Mouse (Mus musculus): ENCODE results near the gene Aqp11. TPM values are rescaled to one million over a fixed set of nuclear protein-coding genes. Genes with fewer than 3 reads are reported as not detected.

Aqp11 gene
- total RNA-seq, 2 experiments from 2014 or later = 0.82 to 1.2 TPM

GRCm38 (mm10) chr7:97747787-97748497 lies 9.9 kb upstream of the Aqp11 start:
- peak; percentile 80 for DNase-seq

- DNase-seq = no peak
Observed at GRCm38 (mm10) chr7:97747176-97747707, 9.2 kb upstream of the Aqp11 start.

GRCm38 (mm10) chr7:97745299-97745698 lies 7.2 kb upstream of the Aqp11 start:
- DNase-seq = no peak

- DNase-seq = no peak
Observed at GRCm38 (mm10) chr7:97741756-97742291, 3.7 kb upstream of the Aqp11 start.

- no peak for DNase-seq
Observed at GRCm38 (mm10) chr7:97740948-97741347, 2.9 kb upstream of the Aqp11 start.

GRCm38 (mm10) chr7:97737256-97737637 lies 842 bp downstream of the Aqp11 start:
- DNase-seq = no peak

GRCm38 (mm10) chr7:97735886-97736420 lies 2.1 kb downstream of the Aqp11 start:
- DNase-seq = no peak

- DNase-seq = no peak
Observed at GRCm38 (mm10) chr7:97735021-97735420, 3.1 kb downstream of the Aqp11 start.

GRCm38 (mm10) chr7:97733606-97734005 lies 4.5 kb downstream of the Aqp11 start:
- DNase-seq = no peak

- no peak for DNase-seq
Observed at GRCm38 (mm10) chr7:97730427-97730826, 7.7 kb downstream of the Aqp11 start.

GRCm38 (mm10) chr7:97728666-97729614 lies 9.1 kb downstream of the Aqp11 start:
- DNase-seq = no peak

- no peak for DNase-seq
Observed at GRCm38 (mm10) chr7:97726778-97727177, 11.3 kb downstream of the Aqp11 start.

GRCm38 (mm10) chr7:97726080-97726479 lies 12.0 kb downstream of the Aqp11 start:
- DNase-seq = no peak

- no peak for DNase-seq
Observed at GRCm38 (mm10) chr7:97725401-97725800, 12.7 kb downstream of the Aqp11 start.

- DNase-seq = no peak
Observed at GRCm38 (mm10) chr7:97723646-97724538, 14.2 kb downstream of the Aqp11 start.

GRCm38 (mm10) chr7:97722278-97722918 lies 15.7 kb downstream of the Aqp11 start:
- DNase-seq = no peak

- no peak for DNase-seq
Observed at GRCm38 (mm10) chr7:97720109-97720508, 18.0 kb downstream of the Aqp11 start.

GRCm38 (mm10) chr7:97719078-97719477 lies 19.0 kb downstream of the Aqp11 start:
- no peak for DNase-seq

- DNase-seq = no peak
Observed at GRCm38 (mm10) chr7:97717326-97717725, 20.8 kb downstream of the Aqp11 start.

- no peak for DNase-seq
Observed at GRCm38 (mm10) chr7:97714651-97715050, 23.4 kb downstream of the Aqp11 start.

GRCm38 (mm10) chr7:97709204-97709603 lies 28.9 kb downstream of the Aqp11 start:
- DNase-seq = no peak
